Mouse (Mus musculus): ENCODE measurements around the gene Igflr1. TPM values are rescaled to one million over a fixed set of nuclear protein-coding genes. Genes with fewer than 3 reads are reported as not detected.

Gene Igflr1
- 1 to 10 TPM; 4.7 to 5.2 TPM for total RNA-seq (2021)

DNA sequence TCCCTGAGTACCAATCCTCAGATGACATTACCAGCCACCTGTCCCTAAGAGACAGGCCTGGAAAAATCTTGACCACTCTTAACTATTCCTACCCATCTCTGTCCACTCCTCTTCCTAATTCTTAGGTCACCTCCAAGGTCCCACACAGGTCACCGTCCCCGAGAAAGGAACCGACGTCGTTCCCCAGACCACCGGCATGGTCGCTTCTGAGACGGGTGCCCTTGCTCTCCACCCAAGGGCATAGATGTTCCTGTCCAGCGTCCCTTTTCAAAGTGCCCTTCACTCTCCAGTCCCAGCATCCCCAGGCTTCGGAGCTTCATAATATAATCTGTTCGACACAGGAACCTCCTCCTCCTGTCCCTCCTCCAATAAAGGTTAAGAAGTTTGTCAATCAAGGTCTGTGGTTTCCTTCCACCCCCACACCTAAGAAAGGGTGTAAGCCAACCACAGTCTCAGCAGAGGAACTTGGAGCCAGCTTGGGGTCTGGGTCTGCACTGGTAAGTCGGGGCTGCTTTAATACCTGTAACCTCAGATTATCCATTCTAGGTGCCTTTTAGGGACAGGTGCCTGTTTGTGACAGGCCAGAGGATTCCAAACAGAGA, at the start of gene Igflr1:
TSS of gene Igflr1 (plus strand) at position 458 of the 602 bp plus-strand sequence.
- DNase-seq (ENCODE audit: extremely low spot score in 1 of 2, low spot score in 1 of 2): no peak

DNA sequence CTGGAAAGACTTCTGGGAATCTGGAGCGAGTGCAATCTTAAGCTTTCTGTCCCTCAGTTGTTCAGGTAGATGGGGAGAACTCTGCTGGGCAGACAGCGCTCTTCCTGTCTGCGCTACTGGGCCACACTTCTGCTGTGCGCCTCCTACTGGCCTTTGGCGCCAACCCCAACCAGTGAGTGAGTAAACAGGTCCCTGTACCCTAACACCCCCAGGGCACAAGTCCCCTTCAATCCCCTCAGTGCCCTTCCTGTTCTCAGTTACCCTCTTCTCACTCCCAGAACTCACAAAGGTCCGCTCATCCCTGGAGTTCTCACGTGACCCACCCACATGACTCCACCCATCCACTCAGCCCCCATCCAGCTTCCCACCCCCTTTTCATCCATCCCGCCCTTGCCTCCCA, 46.9 kb upstream of the Igflr1 start:
- DNase-seq (ENCODE audit: extremely low spot score in 1 of 2, low spot score in 1 of 2): no peak

DNA sequence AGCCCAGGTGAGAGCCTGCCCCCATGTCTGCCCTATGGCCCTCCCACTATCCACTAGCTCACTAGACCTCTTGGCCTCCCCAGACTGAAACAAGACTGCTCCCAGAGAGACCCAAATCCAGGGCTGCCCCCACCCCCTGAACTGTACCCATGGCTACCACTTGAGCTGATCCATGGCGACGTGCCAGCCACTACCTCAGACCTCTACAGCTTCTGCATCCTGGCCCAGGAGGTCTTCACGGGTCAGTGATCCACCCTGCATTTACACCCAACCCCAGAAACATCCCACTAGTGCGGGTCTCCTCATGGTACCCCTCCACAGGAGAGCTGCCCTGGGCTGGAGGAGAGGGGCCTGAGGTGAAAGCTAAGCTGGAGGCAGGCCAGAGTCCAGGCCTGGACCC, 44.8 kb upstream of the Igflr1 start:
- DNase-seq (ENCODE audit: extremely low spot score in 1 of 2, low spot score in 1 of 2): no peak

- no peak for DNase-seq (ENCODE audit: extremely low spot score in 1 of 2, low spot score in 1 of 2)
Observed at GRCm38 (mm10) chr7:30520856-30521255, 44.4 kb upstream of the Igflr1 start.

- DNase-seq (ENCODE audit: extremely low spot score in 1 of 2, low spot score in 1 of 2): no peak
Observed at GRCm38 (mm10) chr7:30522871-30523270, 42.4 kb upstream of the Igflr1 start.

- DNase-seq (ENCODE audit: extremely low spot score in 1 of 2, low spot score in 1 of 2): no peak
Observed at GRCm38 (mm10) chr7:30524487-30524886, 40.7 kb upstream of the Igflr1 start.

GRCm38 (mm10) chr7:30525954-30526353, 39.3 kb upstream of the Igflr1 start:
- no peak for DNase-seq (ENCODE audit: extremely low spot score in 1 of 2, low spot score in 1 of 2)

- DNase-seq (ENCODE audit: extremely low spot score in 1 of 2, low spot score in 1 of 2): no peak
Observed at GRCm38 (mm10) chr7:30526399-30526798, 38.8 kb upstream of the Igflr1 start.

- no peak for DNase-seq (ENCODE audit: extremely low spot score in 1 of 2, low spot score in 1 of 2)
Observed at GRCm38 (mm10) chr7:30526981-30527380, 38.2 kb upstream of the Igflr1 start.

DNA sequence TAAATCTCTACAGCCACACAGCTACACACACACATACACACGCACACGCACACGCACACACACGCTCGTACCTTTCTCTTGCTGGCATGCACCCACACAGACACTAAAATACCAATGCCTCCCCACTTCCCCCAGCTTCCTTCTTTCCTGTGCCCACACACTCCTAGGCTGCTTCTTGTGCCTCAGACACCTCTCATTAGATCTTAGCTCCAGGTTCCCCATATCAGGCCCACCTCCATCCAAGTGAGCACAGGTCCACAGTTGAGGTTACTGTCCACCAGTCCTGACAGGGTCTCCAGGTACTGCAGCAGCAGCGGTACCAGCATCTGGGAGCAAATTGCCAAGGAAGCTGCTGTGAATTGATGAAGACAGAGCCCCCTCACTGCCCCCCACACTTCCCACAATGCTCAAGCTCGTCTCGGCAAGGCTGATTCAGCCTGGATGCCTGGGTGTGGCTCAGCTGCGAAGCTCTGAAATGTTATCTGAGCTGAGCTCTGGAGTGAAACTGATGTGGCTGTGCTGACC, 33.9 kb upstream of the Igflr1 start:
- DNase-seq (ENCODE audit: extremely low spot score in 1 of 2, low spot score in 1 of 2): no peak

- no peak for DNase-seq (ENCODE audit: extremely low spot score in 1 of 2, low spot score in 1 of 2)
Observed at GRCm38 (mm10) chr7:30532931-30533330, 32.3 kb upstream of the Igflr1 start.

DNA sequence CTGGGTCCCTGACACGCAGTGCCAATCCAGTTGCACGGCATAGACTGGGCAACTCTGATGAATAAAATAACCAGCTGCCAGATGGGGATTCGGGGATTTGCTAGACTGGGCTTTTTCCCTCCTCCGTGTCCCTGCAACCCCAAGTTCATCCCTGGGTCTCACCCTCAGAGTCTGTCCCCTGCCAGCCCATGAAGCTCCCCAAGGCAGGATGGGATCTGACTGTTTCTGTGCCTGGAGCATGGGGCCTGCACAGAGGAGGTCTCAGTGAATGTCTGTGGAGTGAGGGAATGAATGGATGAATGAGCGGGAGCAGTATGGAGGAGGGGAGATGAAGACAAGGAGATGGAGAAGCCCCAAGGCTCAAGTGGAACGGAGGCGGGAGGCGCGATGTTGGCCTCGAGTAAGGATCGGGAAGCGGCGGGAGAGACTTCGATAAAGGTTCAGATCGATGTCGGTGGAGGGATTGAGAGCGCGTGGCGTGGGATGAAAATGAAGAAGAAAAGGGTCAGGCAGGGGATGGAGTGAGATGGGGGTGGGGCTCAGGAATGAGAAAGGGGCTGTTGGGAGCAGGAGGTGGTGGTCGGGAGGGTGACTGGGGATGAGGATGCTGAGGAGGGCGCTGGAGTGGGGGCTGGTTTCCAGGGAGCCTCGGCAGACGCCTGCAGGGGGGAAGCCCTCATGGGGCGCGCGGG, 31.1 kb upstream of the Igflr1 start:
- DNase-seq (ENCODE audit: extremely low spot score in 1 of 2, low spot score in 1 of 2): no peak

DNA sequence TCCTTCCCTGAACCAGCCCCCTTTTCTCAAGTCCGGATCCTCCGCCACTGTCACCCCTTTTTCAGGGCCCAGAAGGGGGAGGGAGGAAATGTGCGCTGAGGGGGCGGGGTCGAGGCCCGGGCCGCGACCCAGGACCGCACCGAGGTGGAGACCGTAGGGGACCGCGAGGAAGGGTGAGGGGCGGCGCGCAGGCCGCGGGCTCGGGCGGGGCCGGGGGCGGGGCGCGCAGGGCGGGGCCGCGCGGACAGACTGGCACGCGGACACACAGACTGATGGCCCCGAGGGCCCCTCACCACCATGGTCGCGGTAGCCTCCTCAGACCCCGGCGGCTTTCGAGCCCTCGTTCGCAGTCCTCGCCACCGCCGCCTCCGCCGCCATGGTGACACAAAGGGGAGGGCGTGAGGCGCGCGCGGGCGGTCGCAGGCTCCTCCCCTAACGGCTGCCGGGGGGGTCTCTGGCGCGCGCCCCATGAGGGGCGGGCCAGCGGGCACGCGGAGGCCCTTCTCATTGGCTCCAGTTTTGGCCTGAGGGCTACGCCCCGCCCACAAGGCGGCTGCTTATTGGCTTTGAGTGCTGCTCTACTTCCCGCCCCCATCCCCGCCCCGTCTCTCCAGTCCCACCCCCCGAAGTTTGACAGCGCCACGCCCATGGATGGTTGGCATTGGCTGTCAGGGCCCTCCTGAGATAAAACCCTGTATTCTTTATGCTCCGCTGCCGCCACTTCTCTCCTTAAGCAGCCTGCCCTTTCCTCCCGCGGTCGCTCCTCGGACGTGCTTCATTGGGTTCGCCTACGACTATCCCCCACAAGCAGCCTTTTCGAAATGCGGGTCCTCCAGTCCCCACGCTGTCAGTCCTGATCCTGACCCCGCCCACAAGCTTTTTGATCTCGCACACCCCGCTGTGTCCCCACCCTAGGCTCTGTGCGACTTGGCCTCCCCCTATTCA, 30.3 kb upstream of the Igflr1 start, which contains the start of gene Arhgap33:
TSS of gene Arhgap33 (minus strand) at position 428 of the 945 bp plus-strand sequence.
- peak; percentile 85 to 92 for DNase-seq (ENCODE audit: extremely low spot score in 1 of 2, low spot score in 1 of 2)

- DNase-seq (ENCODE audit: extremely low spot score in 1 of 2, low spot score in 1 of 2): no peak
Observed at GRCm38 (mm10) chr7:30540572-30540971, 24.7 kb upstream of the Igflr1 start.

GRCm38 (mm10) chr7:30544327-30544726, 20.9 kb upstream of the Igflr1 start:
- no peak for DNase-seq (ENCODE audit: extremely low spot score in 1 of 2, low spot score in 1 of 2)

- no peak for DNase-seq (ENCODE audit: extremely low spot score in 1 of 2, low spot score in 1 of 2)
Observed at GRCm38 (mm10) chr7:30549880-30550279, 15.3 kb upstream of the Igflr1 start.

- DNase-seq (ENCODE audit: extremely low spot score in 1 of 2, low spot score in 1 of 2): no peak
Observed at GRCm38 (mm10) chr7:30550603-30551002, 14.6 kb upstream of the Igflr1 start.

DNA sequence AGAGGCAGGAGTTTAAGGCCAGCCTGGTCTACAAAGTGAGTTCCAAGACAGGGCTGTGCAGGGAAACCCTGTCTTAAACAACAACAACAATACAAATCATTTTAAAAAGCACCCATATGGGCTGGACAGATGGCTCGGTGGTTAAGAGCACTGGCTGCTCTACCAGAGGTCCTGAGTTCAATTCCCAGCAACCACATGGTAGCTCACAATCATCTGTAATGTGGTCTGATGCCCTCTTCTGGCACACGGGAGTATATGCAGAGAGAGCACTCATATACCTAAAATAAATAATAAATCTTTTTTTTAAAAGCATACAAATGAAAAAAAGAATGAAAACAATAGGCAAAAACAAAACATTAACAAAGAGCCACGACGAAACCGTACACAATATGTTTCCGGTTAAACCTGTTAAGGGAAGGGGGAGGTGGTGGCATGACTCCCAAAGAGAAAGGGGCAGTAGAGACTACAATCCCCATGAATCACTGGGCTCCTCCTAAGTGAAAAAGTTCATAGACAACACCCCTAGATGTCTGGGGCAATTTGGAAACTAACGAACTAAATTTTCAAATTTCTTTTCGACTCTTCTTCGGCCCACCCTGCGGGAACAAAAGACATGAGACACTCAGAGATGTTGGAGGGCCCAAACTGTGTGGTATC, 13.7 kb upstream of the Igflr1 start:
- no peak for DNase-seq (ENCODE audit: extremely low spot score in 1 of 2, low spot score in 1 of 2)

DNA sequence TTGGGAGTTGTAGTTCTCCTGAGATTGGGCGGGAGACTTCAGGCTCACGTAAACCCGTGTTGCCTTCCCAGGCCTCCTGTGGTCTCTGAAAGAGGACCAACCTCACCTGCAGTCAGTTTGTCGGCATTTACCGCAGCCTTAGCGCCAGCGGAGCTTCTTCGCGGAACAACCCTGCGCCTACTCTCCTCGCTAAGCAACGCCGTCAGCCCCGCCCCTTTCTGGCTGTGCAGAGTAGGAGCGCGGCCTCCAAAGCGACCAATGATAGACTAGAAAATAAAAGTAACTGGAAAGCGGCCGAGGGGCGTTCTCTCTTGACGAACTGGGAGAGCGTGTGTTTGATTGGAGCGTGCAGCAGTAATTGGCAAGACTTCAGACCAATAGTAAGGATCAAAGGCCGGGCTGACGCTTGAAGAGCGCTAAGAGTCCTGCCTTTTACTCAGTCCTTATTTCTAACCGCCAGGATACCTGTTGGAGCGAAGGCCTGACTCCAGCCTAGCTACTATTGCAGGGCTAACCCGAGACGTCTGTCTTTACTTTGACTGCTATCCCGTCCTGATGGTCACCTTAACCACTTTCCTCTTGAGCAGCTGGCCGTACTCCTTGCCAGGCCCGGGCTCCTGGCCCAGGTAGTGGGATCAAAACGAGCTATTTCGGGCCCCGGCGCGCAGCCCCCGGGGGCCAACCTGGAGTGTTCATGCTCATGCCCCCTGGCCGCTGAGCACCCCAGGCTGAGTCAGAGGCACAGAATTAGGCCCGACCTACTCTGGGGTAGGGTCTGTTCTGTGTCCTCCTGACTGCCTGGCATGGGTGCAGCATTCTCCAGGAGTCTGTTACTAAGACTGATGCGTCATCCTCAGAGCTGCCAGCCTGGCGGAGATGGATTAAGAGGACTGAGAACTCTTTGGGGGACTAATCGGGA, 12.9 kb upstream of the Igflr1 start, which contains the start of the genes Hspb6 and Proser3:
TSS of gene Hspb6 (plus strand) at position 77 of the 919 bp plus-strand sequence.
TSS of gene Proser3 (minus strand) at position 198 of the 919 bp plus-strand sequence.
- peak; percentile 83 to 92 for DNase-seq (ENCODE audit: extremely low spot score in 1 of 2, low spot score in 1 of 2)
